Mouse (Mus musculus) kidney, adult 10 weeks (tissue): ENCODE measurements around the gene Gkn3. TPM values are rescaled to one million over a fixed set of nuclear protein-coding genes. Genes with fewer than 3 reads are reported as not detected.

Source experiments
- polyA plus RNA-seq: library from polyadenylated mRNA; stranded (reverse); fragments of 350-450 nt; fragmentation: Illumina TruSeq; extraction: RNeasy Lipid Tissue Mini Kit (QIAGEN cat#74804); gene quantifications from one replicate; pipeline ENCODE4 v1.2.3, GENCODE M21; 2014; ENCODE audit warnings: low read depth, low replicate concordance

Gene Gkn3
- not detected for polyA plus RNA-seq

GRCm38 (mm10) chr6:87388877-87389276 lies at the start of gene Gkn3:
TSS of gene Gkn3 (minus strand) at chr6:87388935.

GRCm38 (mm10) chr6:87428487-87429044 lies 39.8 kb upstream of the Gkn3 start, which contains the start of gene Bmp10:
TSS of gene Bmp10 (plus strand) at chr6:87428994.

DNA sequence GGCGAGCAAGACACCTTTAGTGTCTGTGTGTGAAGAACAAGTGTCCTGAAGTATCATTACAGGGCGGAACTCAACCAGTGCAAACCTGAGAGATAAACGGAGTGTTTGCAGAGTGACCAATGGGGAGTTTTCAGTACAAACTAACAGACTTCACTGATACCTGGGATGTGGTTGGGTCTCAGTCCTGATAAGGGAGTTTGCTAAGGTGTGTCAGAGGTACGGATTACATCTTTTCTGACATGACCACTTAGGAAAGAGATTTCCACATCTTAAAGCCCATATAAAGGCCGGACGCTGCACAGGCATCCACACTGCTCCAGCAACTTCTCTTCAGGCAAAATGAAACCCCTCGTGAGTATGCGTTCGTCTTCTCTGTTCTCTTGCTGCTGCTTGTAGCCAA lies 15.7 kb downstream of the Gkn3 start, which contains the start of gene Gkn2:
Gene Gkn2 (plus strand): TSS at position 301 of the 400 bp plus-strand sequence.

GRCm38 (mm10) chr6:87350829-87351228 lies 37.9 kb downstream of the Gkn3 start, which contains the start of gene Gkn1:
TSS of gene Gkn1 (minus strand) at chr6:87350942.

DNA sequence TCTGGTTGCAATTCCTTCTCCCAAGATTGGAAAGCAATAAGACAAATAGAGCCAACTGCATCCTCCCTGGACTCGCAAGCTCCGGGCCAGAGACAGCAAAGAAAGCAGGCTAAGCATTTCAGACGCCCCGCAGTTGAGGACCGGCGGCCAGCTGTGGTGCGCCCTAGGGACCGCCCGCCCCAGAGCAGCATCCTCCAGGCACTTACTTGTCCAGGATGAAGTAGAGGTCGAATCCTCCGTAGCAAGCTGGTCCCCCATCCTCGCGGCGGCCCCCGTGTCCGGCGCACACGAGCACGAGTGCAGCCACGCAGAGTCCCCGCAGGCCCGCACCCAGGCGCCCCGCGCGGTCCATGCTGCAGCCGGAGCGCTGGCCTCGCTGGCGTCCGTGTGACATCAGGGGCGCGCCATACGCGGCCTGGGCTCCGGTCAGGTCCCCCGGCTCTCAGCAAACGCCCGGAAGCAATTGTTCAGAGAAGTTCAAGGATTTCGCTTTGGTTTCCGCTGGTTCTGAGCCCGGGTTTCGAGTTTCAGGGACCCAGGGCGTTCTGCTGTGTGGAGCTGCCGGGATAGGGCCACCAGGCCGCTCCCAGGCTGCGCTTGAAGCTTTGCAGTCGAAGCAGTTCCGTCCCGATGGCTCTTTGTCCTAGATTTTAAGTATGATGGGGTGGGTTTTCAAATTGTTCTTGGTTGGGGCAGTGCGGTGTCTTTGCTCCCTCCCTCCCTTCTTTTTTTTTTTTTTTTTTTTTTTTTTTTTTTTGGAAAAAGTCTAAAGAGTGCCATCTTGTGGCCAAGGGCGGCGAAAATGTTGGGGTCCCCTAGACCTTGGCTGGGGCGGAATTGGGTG lies 53.4 kb downstream of the Gkn3 start, which contains the start of gene Antxr1:
Gene Antxr1 (minus strand): TSS at position 731 of the 844 bp plus-strand sequence.

Other genes starting within 250 kb of the Gkn3 start
- gene Antxr1, start 53.1 kb downstream of the Gkn3 start, polyA plus RNA-seq, result 6.9 TPM
- gene Gkn1, start 38.0 kb downstream of the Gkn3 start, polyA plus RNA-seq, result not detected
- gene Gkn2, start 15.6 kb downstream of the Gkn3 start, polyA plus RNA-seq, result not detected
- gene Bmp10, start 40.1 kb upstream of the Gkn3 start, polyA plus RNA-seq, result not detected
- gene Arhgap25, start 144.3 kb upstream of the Gkn3 start, polyA plus RNA-seq, result 0.24 TPM
- 0.28 TPM for gene Prokr1, start 201.8 kb upstream of the Gkn3 start, polyA plus RNA-seq